Mouse (Mus musculus) inflammation-experienced regulatory T-cells, adult 6 months (primary cell): ENCODE data around the gene Lcor. TPM values are rescaled to one million over a fixed set of nuclear protein-coding genes. Genes with fewer than 3 reads are reported as not detected.

ENCODE experiments used
- ATAC-seq: one replicate; pipeline ENCODE4 v1.8.0; 2017
- polyA plus RNA-seq, 3 experiments: library from polyadenylated mRNA; unstranded; fragments of 100-300 nt; shearing (Covaris generic); gene quantifications; one replicate each; pipeline ENCODE4 v1.2.1; 2017

The Lcor gene
- polyA plus RNA-seq, 3 experiments from 2014 or later: 12.8 to 22.3 (median 15.7) TPM

DNA sequence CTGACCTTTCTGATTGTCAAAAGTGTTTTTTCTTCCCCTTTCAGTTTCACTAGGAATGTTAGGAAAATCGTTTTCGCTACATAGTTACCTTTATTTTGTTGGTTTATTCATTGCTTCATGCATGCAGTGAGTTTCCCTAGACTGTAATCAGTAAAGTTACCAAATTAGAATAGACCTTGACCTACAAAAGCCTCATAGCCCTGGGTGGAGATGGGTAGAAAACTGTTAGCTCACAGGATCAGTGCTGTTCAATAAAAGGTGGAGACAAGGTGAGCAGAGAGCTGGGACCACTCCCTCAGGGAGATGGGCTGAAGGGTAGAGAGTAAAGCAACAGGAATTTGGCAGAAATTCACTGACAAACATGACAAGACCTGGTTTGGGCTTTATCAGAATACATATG lies 91.3 kb downstream of the Lcor start:
- ATAC-seq: no peak

GRCm38 (mm10) chr19:41577576-41577975 lies 95.1 kb downstream of the Lcor start:
- no peak for ATAC-seq

GRCm38 (mm10) chr19:41579311-41579920 lies 97.0 kb downstream of the Lcor start:
- ATAC-seq: no peak

DNA sequence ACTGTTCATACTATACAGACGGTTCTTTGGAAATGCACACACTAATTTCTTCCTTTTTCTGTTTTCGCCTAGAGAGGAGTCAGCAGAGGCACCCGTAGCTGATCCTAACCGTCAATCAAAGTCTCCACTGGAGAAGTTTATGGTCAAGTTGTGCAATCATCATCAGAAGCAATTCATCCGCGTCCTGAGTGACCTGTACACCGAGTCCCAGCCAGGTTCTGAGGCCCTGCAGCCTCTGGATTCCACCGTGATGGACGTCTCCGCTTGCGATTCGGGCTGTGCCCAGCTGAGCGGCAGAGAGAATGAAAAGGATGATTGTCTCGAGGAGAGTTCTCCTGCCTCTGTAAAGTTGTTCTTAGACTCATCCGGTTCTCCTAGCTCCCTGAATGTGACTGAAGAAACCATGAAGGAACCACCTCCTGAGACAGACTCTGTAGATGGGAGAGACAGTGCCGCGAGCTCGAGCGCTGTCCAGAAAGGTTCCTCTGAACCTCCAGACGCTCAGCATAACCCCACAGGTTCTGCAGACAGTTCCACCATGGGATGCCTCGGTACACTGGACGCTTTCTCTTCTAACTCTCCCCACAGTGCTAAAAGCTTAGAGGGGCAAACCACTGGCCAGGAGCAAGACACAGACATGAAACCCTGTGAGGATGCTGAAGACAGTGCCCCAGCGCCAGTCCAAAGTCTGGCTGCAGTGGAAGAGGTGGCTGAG lies 99.4 kb downstream of the Lcor start, which contains the start of gene Gm340:
Gene Gm340 (plus strand): TSS at position 665 of the 715 bp plus-strand sequence.
- no peak for ATAC-seq

- no peak for ATAC-seq
Measured at GRCm38 (mm10) chr19:41582918-41583514, 100.6 kb downstream of the Lcor start.

DNA sequence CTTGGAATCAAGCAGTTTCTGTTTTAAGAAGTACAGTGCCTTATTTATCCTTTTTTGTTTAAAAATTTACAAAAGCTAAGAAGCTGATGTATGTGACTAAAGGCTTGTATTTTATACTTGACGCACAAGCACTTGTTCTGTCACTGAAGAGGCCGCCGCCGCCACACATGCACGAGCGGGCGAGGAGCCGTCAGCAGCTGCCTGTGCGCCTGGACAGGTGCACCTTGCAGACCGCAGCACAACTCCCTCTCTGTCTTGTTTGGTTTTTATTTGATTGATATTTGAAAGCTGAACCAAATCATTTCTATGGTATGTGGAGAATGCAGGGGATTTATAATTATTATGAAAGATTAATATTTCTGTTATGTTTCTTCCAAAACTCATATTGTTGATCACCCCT lies 104.3 kb downstream of the Lcor start:
- no peak for ATAC-seq

DNA sequence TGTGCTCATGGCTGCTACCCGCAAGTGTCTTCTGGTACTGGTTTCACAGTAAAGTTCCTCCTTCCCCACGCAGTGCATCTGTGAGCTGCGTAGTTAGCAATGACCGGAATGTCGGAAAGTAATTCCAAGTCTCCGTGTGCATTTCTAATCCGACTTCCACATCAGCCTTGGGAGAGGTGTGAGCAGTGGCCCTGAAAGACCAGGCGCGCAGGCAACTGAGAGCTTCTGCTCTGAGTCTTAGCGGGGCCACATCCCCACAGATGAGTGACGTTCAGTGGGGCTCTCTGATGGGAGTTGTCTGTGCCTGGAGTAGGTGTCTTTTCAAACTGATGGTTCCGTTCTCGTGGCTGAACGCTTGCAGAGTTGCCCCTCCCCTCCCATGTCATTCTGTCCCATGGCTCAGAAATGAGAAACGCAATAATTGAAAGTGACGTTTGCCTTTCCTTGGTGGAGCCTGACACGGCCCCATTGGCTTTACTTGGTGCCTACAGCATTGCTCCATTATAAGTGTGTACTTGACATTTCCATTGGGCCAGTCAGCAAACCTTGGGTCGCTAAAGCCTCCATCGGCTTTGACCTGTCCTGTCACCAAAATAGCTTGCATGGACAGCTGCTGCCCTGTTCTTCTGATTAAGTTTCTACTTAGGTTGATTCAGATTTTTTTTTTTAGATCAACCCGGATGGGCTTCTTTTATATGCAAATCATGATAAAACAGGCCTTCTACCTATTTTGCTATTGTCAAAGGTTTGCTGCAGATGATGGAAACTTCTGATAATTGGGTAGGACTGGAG lies 105.2 kb downstream of the Lcor start:
- ATAC-seq: no peak

DNA sequence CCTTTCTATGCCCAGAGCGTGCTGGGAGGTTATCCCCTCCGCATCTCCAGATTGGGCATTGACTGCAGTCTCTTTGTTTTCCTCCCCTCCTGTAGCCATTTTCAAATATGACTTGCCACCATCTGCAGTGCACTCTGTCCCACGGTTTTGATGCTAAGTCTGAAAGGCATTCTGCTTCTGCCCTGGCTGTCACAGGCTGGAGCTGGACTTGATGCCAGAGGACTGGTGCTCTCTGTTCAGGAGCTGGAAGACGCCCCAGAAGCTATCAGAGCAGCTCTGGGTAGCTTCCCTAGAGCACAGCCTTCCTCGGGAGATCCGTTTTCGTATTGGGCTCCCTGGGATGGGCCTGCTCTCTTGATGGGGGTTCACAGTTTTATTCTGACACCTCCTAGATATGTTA lies 106.6 kb downstream of the Lcor start:
- no peak for ATAC-seq

- no peak for ATAC-seq
Measured at GRCm38 (mm10) chr19:41589681-41590080, 107.2 kb downstream of the Lcor start.

- no peak for ATAC-seq
Measured at GRCm38 (mm10) chr19:41591808-41592207, 109.4 kb downstream of the Lcor start.

DNA sequence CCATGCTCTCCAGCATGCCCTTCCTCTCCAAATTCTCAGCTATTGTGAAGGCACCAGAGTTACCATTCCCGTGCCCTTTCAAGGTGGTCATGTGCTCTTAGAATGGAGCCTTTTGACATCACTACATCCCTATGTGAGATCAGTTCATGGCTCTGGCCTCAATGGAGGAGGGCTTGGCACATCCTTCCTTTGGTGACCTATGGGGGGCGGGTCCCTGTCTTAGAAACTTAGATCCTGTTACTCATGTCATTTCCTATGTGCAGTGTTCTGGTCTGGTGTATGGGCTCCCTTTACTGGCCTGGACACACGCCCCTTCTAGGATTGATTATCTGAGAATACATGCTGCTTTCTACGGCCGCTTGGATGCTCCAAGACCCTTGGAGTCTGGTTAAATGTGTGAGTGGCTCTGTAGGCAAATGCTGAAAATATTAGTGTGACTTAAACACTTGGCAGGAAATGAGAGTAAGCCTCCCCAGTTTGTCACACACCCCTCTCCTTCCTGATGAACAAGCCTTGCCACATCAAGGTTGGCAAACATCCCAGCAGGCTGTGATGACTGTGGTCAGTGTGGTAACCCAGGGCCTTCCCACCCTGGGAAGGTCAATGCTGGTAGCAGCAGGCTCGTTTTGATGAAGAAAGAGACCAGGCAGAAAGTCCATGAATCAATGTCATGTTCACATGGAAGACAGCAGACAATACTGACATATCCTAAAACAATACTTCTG lies 114.9 kb downstream of the Lcor start:
- ATAC-seq: no peak

- no peak for ATAC-seq
Measured at GRCm38 (mm10) chr19:41600647-41601046, 118.2 kb downstream of the Lcor start.

DNA sequence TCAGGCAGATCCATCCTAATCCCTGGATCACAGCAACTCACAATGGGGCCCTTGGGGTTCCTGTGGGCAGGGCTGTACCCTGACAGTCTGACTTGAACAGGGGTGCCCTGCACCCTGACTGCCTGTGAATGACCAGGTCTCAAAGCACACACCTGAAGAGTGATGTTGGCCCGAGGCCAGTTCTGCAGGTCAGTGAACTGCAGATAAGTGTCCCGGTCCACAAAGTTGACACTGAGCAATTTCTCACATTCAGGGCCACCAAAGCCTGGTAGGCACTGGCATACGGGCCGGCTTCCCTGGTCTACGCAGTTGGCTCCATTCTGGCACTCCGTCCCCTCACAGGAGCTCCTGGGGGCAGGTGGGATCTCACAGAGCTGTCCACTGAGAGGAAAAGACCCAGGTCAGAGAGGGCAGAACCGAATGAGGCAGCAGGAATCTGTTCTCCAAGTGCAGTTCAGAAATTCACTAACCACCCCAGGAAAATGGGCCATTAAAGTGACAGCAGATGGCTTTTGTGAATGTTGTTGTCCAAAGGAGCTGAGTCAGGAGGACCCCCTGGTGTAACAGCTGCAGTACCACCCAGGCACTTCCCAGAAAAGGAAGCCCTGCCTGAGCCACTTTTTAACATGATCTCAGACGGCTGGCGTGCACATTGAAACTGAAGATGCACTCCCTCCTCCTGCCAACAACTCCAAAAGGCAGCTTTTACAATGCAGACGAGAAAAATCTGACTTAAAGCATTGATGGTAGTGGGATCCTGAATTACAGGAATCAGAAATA lies 124.0 kb downstream of the Lcor start:
- ATAC-seq: no peak

DNA sequence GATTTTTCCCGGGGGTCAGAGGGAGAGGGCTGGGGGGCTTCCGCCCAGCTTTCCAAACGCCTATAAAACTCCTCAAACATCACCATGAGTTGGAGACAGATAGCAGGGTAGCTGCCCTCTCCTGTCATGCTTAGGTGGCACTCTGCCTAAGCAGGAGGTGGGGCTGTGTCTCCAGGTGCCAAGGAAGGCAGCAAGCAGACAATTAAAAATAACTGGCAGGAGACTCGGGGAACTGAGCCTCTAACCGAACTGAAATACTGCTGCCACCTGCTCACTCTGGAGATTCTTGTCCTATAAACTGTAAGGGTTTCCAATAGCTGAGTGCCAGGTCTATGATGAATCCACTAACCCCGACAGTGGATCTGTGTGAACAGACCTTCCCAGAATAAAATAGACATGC lies 129.2 kb downstream of the Lcor start:
- no peak for ATAC-seq

Other genes with a start within 250 kb of the Lcor start
- gene Tm9sf3, start 218.6 kb upstream of the Lcor start, polyA plus RNA-seq: 10 to 100 TPM; 21.4 to 38.9 (median 32.2) TPM
- gene Pik3ap1, start 97.5 kb upstream of the Lcor start, polyA plus RNA-seq: 1 to 10 TPM; 2.5 to 5.5 (median 3.8) TPM
- gene Gm340, start 99.7 kb downstream of the Lcor start, polyA plus RNA-seq: 1 to 10 TPM; 3.3 to 4.3 (median 4.1) TPM